Mouse (Mus musculus): Measurements from ENCODE around the gene Rhcg. TPM values are rescaled to one million over a fixed set of nuclear protein-coding genes. Genes with fewer than 3 reads are reported as not detected.
A peak's percentile ranks its signal among the peaks of the same experiment; 100 is the strongest.

Gene Rhcg
- polyA plus RNA-seq, 1 experiment: not detected

DNA sequence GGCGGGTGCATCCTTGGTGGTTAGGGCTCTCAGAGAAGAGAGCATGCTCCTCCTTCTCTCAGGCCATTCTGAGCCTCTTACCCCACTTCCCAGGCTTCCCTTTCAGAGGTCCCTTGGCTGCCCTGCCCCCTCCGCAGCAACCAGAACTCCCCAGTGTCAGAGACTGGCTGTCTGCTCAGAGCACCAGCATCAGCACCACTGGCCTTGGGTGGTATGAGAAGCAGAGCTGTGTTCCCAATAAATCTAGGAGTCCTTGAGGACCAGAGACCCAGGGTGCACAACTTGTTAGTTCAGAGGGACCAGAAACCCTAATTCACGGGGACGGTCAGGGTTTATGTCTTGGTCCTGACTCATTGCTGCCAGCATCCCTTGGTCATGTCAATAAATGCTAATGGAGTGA, 2.4 kb downstream of the Rhcg start:
- H3K4me1 ChIP-seq (ENCODE audit: control insufficient read depth, insufficient read depth, low read length): no peaks in the 10 kb centered on the region
- H3K27ac ChIP-seq (ENCODE audit: control insufficient read depth, insufficient read depth, low read depth, low read length, poor library complexity): no peak overlapping the region
- 58% methylated on average over 4 of the region's 4 CpGs for WGBS
- TF ChIP-seq CTCF (IDR thresholded peaks at IDR 0.05; ENCODE audit: control insufficient read depth, insufficient read depth, low read length) (no peak), POLR2A (IDR thresholded peaks at IDR 0.05; ENCODE audit: borderline replicate concordance, control insufficient read depth, low read depth, low read length) (no peak)
- H3K4me3 ChIP-seq (replicated peaks; ENCODE audit: control insufficient read depth, low read depth, low read length): no peak overlapping the region

DNA sequence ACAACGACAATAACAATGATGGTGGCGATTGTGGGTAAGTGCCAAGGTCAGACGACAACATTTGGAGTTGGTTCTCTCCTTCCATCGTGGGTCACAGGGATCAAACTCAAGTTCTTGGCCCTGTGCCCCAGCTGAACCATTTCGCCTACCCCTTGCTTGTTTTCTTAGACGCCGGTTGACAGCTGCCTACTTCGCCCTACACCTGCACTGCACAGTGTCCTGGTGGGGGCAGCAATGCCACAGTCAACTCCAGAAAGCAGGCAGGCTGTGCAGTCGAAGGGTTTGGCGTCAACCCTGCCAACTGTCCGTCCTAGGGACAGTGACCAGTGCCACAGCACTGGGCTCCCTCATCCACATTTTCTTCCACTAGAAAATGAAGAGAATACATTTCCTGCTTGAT, 4.1 kb downstream of the Rhcg start:
- Histone ChIP-seq H3K4me1 (ENCODE audit: control insufficient read depth, insufficient read depth, low read length) (no peaks in the 10 kb centered on the region), H3K27ac (ENCODE audit: control insufficient read depth, insufficient read depth, low read depth, low read length, poor library complexity) (no peak overlapping the region), H3K4me3 (replicated peaks; ENCODE audit: control insufficient read depth, low read depth, low read length) (no peak overlapping the region)
- no peak for TF ChIP-seq CTCF (IDR thresholded peaks at IDR 0.05; ENCODE audit: control insufficient read depth, insufficient read depth, low read length)
- TF ChIP-seq POLR2A (IDR thresholded peaks at IDR 0.05; ENCODE audit: borderline replicate concordance, control insufficient read depth, low read depth, low read length): no peak
- WGBS: 51% methylated on average over 11 of the region's 11 CpGs

DNA sequence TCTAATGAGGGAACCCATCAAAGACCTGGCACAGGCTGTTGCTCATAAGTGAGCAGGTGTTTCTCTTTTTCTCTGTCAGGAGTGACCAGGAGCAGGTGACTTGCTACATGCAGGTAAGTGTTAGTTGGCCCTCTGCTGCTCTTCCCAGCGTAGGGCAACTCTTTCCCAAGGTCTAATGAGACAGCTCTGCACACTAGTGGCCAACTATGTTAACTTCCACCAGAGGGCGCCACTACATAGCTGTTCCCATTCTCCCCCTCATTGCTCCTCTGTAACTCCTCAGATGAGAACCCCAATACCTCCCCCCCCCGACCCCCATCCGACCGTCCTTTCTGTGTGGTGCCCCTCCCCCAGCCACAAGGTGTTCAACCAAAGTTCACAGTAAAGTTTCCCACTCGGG, 4.7 kb downstream of the Rhcg start:
- H3K4me1 ChIP-seq (ENCODE audit: control insufficient read depth, insufficient read depth, low read length): no peaks in the 10 kb centered on the region
- no peak overlapping the region for H3K27ac ChIP-seq (ENCODE audit: control insufficient read depth, insufficient read depth, low read depth, low read length, poor library complexity)
- peak; percentile 58 for TF ChIP-seq CTCF (IDR thresholded peaks at IDR 0.05; ENCODE audit: control insufficient read depth, insufficient read depth, low read length)
- TF ChIP-seq POLR2A (IDR thresholded peaks at IDR 0.05; ENCODE audit: borderline replicate concordance, control insufficient read depth, low read depth, low read length): no peak
- 15% methylated on average over 6 of the region's 6 CpGs for WGBS
- no peak overlapping the region for H3K4me3 ChIP-seq (replicated peaks; ENCODE audit: control insufficient read depth, low read depth, low read length)

DNA sequence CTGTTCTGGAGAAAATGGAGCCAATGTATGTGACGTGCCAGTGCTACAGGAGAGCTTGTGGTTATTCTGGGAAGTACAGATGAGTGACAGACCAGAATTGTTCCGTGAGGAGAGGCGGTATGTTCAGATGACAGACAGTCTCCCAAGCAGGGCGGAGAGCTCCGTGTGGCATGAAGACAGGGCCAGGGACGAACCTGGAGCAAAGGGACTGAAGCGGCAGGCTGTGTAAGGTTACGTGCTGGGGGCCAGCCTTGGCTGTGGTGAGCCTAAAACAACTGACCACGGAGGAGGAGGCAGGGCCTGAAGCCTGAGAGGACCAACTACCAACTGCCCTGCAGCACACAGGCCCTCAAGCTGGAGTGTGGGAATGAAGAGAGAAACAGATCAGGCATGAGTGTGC, 5.6 kb downstream of the Rhcg start:
- TF ChIP-seq POLR2A (IDR thresholded peaks at IDR 0.05; ENCODE audit: borderline replicate concordance, control insufficient read depth, low read depth, low read length) (no peak), CTCF (IDR thresholded peaks at IDR 0.05; ENCODE audit: control insufficient read depth, insufficient read depth, low read length) (no peak)
- Histone ChIP-seq H3K4me1 (ENCODE audit: control insufficient read depth, insufficient read depth, low read length) (no peaks in the 10 kb centered on the region), H3K27ac (ENCODE audit: control insufficient read depth, insufficient read depth, low read depth, low read length, poor library complexity) (no peak overlapping the region), H3K4me3 (replicated peaks; ENCODE audit: control insufficient read depth, low read depth, low read length) (no peak overlapping the region)
- 76% methylated on average over 9 of the region's 9 CpGs for WGBS

DNA sequence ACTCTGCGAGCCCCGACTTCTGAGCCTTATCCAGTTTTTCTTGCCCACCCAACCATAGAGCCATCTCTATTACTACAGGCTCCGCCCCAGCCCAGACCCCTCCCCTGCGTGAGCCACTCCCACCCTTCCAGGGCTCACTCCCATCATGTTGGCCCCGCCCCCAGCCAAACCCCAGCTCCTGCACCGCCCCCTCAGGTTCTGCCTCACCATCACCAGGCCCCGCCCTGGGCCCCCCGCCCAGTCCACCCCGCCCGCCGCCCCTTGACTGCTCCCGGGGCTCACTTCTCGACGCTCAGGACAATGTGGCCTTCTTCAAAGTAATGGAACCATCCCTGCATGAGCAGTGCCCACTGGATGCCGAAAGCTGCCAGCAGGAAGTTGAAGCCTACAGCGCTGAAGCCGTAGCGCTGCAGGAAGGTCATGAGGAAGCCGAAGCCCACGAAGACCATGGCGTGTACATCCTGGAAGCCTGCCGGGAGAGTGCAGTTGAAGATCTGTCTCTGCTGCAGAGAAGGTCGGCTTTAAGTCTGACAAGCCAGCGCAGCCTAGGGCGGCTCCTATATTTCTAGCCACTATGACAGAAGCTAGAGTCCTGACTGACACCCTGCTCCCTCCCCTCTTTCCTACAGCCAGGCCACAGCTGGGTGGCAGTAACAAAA, 10.1 kb downstream of the Rhcg start:
- peak overlapping the region; percentile 5; the same call in 1 of the 2 replicates for H3K27ac ChIP-seq (ENCODE audit: control insufficient read depth, insufficient read depth, low read depth, low read length, poor library complexity)
- H3K4me3 ChIP-seq (replicated peaks; ENCODE audit: control insufficient read depth, low read depth, low read length): peak overlapping the region; percentile 43
- 2% methylated on average over 25 of the region's 25 CpGs for WGBS
- TF ChIP-seq CTCF (IDR thresholded peaks at IDR 0.05; ENCODE audit: control insufficient read depth, insufficient read depth, low read length) (no peak), POLR2A (IDR thresholded peaks at IDR 0.05; ENCODE audit: borderline replicate concordance, control insufficient read depth, low read depth, low read length) (no peak)
- no peaks in the 10 kb centered on the region; the same call in 1 of the 2 replicates for H3K4me1 ChIP-seq (ENCODE audit: control insufficient read depth, insufficient read depth, low read length)

DNA sequence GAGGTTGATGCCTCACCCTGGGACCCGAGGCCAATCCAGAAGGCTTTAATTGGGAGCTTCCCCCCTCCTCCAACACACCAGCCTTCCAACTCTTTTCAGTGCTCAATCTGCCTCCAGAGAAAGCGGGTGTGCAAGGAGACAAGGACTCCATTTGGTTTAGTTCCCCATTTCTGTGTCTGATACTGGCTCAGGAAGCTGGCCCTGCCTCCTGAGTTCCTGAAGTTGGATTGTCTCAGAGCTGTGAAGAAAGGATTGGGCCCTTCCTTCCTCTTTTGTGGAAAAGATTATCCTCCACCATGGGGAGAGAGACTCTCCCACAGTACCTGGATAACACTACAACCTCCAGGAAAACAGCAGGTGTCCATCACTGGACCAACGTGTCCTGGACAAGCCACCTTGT, 10.7 kb downstream of the Rhcg start:
- Histone ChIP-seq H3K4me1 (ENCODE audit: control insufficient read depth, insufficient read depth, low read length) (no peaks in the 10 kb centered on the region; the same call in 1 of the 2 replicates), H3K4me3 (replicated peaks; ENCODE audit: control insufficient read depth, low read depth, low read length) (no peak overlapping the region), H3K27ac (ENCODE audit: control insufficient read depth, insufficient read depth, low read depth, low read length, poor library complexity) (peak overlapping the region; percentile 47; the same call in 1 of the 2 replicates)
- WGBS: 3% methylated on average over 3 of the region's 3 CpGs
- no peak for TF ChIP-seq POLR2A (IDR thresholded peaks at IDR 0.05; ENCODE audit: borderline replicate concordance, control insufficient read depth, low read depth, low read length)
- TF ChIP-seq CTCF (IDR thresholded peaks at IDR 0.05; ENCODE audit: control insufficient read depth, insufficient read depth, low read length): no peak

DNA sequence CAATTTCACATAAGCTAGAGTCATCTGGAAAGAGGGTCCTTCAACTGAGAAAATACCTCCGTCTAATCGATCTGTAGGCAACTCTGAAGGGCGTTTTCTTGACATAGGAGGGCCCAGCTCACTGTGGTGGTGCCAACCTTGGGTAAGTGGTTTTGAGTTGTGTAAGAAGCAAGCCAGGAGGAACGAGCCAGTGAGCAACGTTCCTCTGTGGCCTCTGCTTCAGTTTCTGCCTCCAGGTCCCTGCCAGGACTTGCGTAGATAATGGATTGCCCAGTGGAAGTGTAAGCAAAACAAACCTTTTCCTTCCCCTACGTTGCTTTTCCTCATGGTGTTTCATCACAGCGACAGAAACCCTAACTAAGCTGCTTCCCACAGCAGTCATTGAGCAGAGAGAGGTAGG, 15.5 kb downstream of the Rhcg start:
- 14% methylated on average over 8 of the region's 8 CpGs for whole genome bisulfite sequencing
- no peak overlapping the region for H3K4me3 ChIP-seq (replicated peaks; ENCODE audit: control insufficient read depth, low read depth, low read length)
- peak overlapping the region; percentile 27 for H3K27ac ChIP-seq (ENCODE audit: control insufficient read depth, insufficient read depth, low read depth, low read length, poor library complexity)
- TF ChIP-seq CTCF (IDR thresholded peaks at IDR 0.05; ENCODE audit: control insufficient read depth, insufficient read depth, low read length): no peak
- no peak for TF ChIP-seq POLR2A (IDR thresholded peaks at IDR 0.05; ENCODE audit: borderline replicate concordance, control insufficient read depth, low read depth, low read length)
- no peaks in the 10 kb centered on the region; the same call in 1 of the 2 replicates for H3K4me1 ChIP-seq (ENCODE audit: control insufficient read depth, insufficient read depth, low read length)

DNA sequence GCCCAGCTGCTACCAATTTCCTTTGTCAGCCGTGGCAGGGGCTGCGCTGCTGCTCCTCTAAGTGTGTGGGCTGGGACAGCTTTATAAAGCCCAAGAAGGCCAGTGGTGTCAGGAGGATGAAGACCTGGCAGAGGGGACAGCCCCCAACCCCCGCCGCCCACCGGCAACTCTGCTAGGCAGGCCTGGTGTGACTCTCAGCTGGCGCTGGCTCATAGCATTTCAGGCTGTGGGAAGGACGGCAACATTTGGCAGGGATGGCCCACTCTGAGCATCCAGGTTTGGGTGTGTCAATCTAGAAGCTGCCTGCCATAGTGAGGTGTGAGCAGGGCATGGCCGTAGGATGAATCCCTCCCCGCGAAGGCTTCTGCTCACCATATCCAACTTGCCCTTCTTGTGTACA, 17.3 kb downstream of the Rhcg start:
- TF ChIP-seq CTCF (IDR thresholded peaks at IDR 0.05; ENCODE audit: control insufficient read depth, insufficient read depth, low read length): no peak
- no peak for TF ChIP-seq POLR2A (IDR thresholded peaks at IDR 0.05; ENCODE audit: borderline replicate concordance, control insufficient read depth, low read depth, low read length)
- Histone ChIP-seq H3K4me3 (replicated peaks; ENCODE audit: control insufficient read depth, low read depth, low read length) (no peak overlapping the region), H3K4me1 (ENCODE audit: control insufficient read depth, insufficient read depth, low read length) (no peaks in the 10 kb centered on the region; the same call in 1 of the 2 replicates), H3K27ac (ENCODE audit: control insufficient read depth, insufficient read depth, low read depth, low read length, poor library complexity) (no peak overlapping the region)
- 82% methylated on average over 10 of the region's 10 CpGs for WGBS

All from bone marrow, adult 2 months (tissue).